In the genomic region with DNA sequence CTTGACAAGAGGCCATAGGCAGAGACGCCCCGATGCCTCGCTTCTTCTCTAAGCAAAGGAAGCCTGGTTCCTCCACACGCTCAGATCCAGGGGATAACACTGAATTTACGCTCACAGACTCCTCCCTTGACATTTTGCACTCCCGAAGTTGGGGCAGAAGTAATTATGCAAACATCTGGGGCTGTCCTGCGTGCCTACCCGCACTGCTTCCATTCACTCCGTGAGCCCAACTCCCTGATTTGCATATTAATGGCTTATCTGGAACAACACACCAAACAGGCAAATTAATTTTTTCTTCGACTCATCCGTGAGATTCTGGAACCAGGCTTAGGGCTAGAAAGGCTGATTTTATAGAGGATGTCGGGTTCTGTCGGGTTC, we compare ENCODE assay signal across 12 mouse cellular contexts. TPM values are rescaled to one million over a fixed set of nuclear protein-coding genes. Genes with fewer than 3 reads are reported as not detected.
DNase-seq lines count a peak whose midpoint lies in the region; ATAC-seq lines count a peak whose summit lies in the region.
"Had no signal": no experiment of that assay in that cellular context is flagged by ENCODE, and none has a peak within 500 bp of the region (broad histone marks: within the 10 kb centered on the region; RNA-seq: fewer than 3 reads in every experiment).

No protein-coding gene starts in this region.

- under 1% methylated on average over 13 of the region's 13 CpGs for WGBS in neural tube, embryonic 11.5 days
- WGBS in intestine, embryonic 15.5 days: 2% methylated on average over 13 of the region's 13 CpGs
- WGBS in neural tube, embryonic 15.5 days: under 1% methylated on average over 13 of the region's 13 CpGs

- no peak overlapping the region for H3K4me3 ChIP-seq in neural tube, embryonic 11.5 days (ENCODE audit: low read depth, low read length)
- H3K4me3 ChIP-seq in intestine, embryonic 15.5 days (replicated peaks): no peak overlapping the region
- H3K4me3 ChIP-seq in neural tube, embryonic 15.5 days (replicated peaks): no peak overlapping the region
- H3K4me3 ChIP-seq: liver, embryonic 15.5 days; myocyte had no signal

- H3K27ac ChIP-seq in neural tube, embryonic 11.5 days (ENCODE audit: low read depth, low read length): no peak overlapping the region
- no peak overlapping the region for H3K27ac ChIP-seq in intestine, embryonic 15.5 days
- no peak overlapping the region for H3K27ac ChIP-seq in neural tube, embryonic 15.5 days (replicated peaks)
- H3K27ac ChIP-seq: liver, embryonic 15.5 days had no signal

- ATAC-seq in neural tube, embryonic 11.5 days (ENCODE audit: insufficient read depth, low FRiP score, low TSS enrichment): peak; percentile 20; the same call in 1 of the 2 replicates
- no peak for ATAC-seq in intestine, embryonic 15.5 days
- no peak for ATAC-seq in neural tube, embryonic 15.5 days (ENCODE audit: low FRiP score)

- H3K9ac ChIP-seq in neural tube, embryonic 11.5 days (ENCODE audit: low read length): no peak overlapping the region; the same call in 1 of the 2 replicates
- H3K9ac ChIP-seq in intestine, embryonic 15.5 days: no peak overlapping the region
- no peak overlapping the region for H3K9ac ChIP-seq in neural tube, embryonic 15.5 days (replicated peaks)
- H3K9ac ChIP-seq: liver, embryonic 15.5 days had no signal

- H3K27me3 ChIP-seq in neural tube, embryonic 11.5 days (ENCODE audit: control insufficient read depth, insufficient read depth, low read length): peaks cover 97% of the 10 kb centered on the region
- H3K27me3 ChIP-seq in intestine, embryonic 15.5 days (replicated peaks): peaks cover 93% of the 10 kb centered on the region
- peaks cover 89% of the 10 kb centered on the region for H3K27me3 ChIP-seq in neural tube, embryonic 15.5 days (replicated peaks)

- no peak overlapping the region for H3K4me2 ChIP-seq in neural tube, embryonic 11.5 days (ENCODE audit: low read depth)
- peak overlapping the region; percentile 61; the same call in 1 of the 2 replicates for H3K4me2 ChIP-seq in intestine, embryonic 15.5 days (replicated peaks)
- peak overlapping the region; percentile 72; the same call in 1 of the 2 replicates for H3K4me2 ChIP-seq in neural tube, embryonic 15.5 days
- H3K4me2 ChIP-seq: liver, embryonic 15.5 days had no signal

- DNase-seq in embryo, embryonic 9.5 days (ENCODE audit: extremely low spot score): peak; percentile 37
- DNase-seq in embryo, embryonic 11 days: no peak
- peak; percentile 53 for DNase-seq in neural tube, embryonic 11.5 days (ENCODE audit: low spot score)
- DNase-seq in neural tube, embryonic 10.5 days (ENCODE audit: extremely low spot score, low spot score): no peak
- DNase-seq in layer of hippocampus, postnatal 25 days (ENCODE audit: extremely low spot score in 1 of 2, low spot score in 1 of 2): no peak
- no peak for DNase-seq in gastrocnemius, postnatal 14 days
- DNase-seq: cerebellum, adult 2 months; kidney, adult 9 months had no signal

- intact Hi-C loops in gastrocnemius, postnatal 14 days (cut with DNase I; ENCODE audit: low total_unique reads): no loop called here

- H3K36me3 ChIP-seq in neural tube, embryonic 11.5 days (ENCODE audit: control insufficient read depth, insufficient read depth, low read length): no peaks in the 10 kb centered on the region
- H3K36me3 ChIP-seq in intestine, embryonic 15.5 days: no peaks in the 10 kb centered on the region
- no peaks in the 10 kb centered on the region for H3K36me3 ChIP-seq in neural tube, embryonic 15.5 days
- H3K36me3 ChIP-seq: liver, embryonic 15.5 days had no signal

- peaks cover 29% of the 10 kb centered on the region for H3K4me1 ChIP-seq in neural tube, embryonic 11.5 days (ENCODE audit: control insufficient read depth, insufficient read depth, low read length)
- peaks cover 49% of the 10 kb centered on the region for H3K4me1 ChIP-seq in intestine, embryonic 15.5 days (replicated peaks)
- peaks cover 50% of the 10 kb centered on the region for H3K4me1 ChIP-seq in neural tube, embryonic 15.5 days

- H3K9me3 ChIP-seq in neural tube, embryonic 11.5 days (ENCODE audit: control insufficient read depth, low read length): no peaks in the 10 kb centered on the region
- H3K9me3 ChIP-seq in intestine, embryonic 15.5 days: no peaks in the 10 kb centered on the region
- no peaks in the 10 kb centered on the region for H3K9me3 ChIP-seq in neural tube, embryonic 15.5 days (replicated peaks)
- H3K9me3 ChIP-seq: liver, embryonic 15.5 days had no signal

RNA-seq across cellular contexts. Expression of a gene that starts 7.4 kb away (rescaled TPM):
- polyA plus RNA-seq in neural tube, embryonic 11.5 days (2014; fragmentation: Nextera tagmentation; extraction: Ambion mirVana): 6.8 and 7.0 TPM in 2 replicates
- 7.4 and 7.9 TPM in 2 replicates for polyA plus RNA-seq in intestine, embryonic 15.5 days (2015; fragmentation: Nextera tagmentation; extraction: Ambion mirVana)
- polyA plus RNA-seq in neural tube, embryonic 15.5 days (2015; fragmentation: Nextera tagmentation; extraction: Ambion mirVana): 7.2 and 7.3 TPM in 2 replicates
- total RNA-seq in layer of hippocampus, postnatal 25 days (2021): 10 to 100 TPM; 13.8 to 16.7 TPM
- total RNA-seq in gastrocnemius, postnatal 14 days (2021): 1 to 10 TPM; 2.1 to 2.7 TPM

RNA-seq across cellular contexts. Expression of a gene that starts 25.4 kb away (rescaled TPM):
- polyA plus RNA-seq in neural tube, embryonic 11.5 days (2014; fragmentation: Nextera tagmentation; extraction: Ambion mirVana): 61.5 and 65.0 TPM in 2 replicates
- polyA plus RNA-seq in intestine, embryonic 15.5 days (2015; fragmentation: Nextera tagmentation; extraction: Ambion mirVana): 24.8 and 27.0 TPM in 2 replicates
- 8.3 and 13.3 TPM in 2 replicates for polyA plus RNA-seq in neural tube, embryonic 15.5 days (2015; fragmentation: Nextera tagmentation; extraction: Ambion mirVana)
- 1 to 10 TPM; 4.0 to 4.4 TPM for total RNA-seq in layer of hippocampus, postnatal 25 days (2021)
- 1 to 10 TPM; 1.4 to 1.9 TPM for total RNA-seq in gastrocnemius, postnatal 14 days (2021)

RNA-seq across cellular contexts. Expression of a gene that starts 37.9 kb away (rescaled TPM):
- 6.0 and 6.1 TPM in 2 replicates for polyA plus RNA-seq in neural tube, embryonic 11.5 days (2014; fragmentation: Nextera tagmentation; extraction: Ambion mirVana)
- 10.7 and 11.2 TPM in 2 replicates for polyA plus RNA-seq in intestine, embryonic 15.5 days (2015; fragmentation: Nextera tagmentation; extraction: Ambion mirVana)
- 20.2 and 24.2 TPM in 2 replicates for polyA plus RNA-seq in neural tube, embryonic 15.5 days (2015; fragmentation: Nextera tagmentation; extraction: Ambion mirVana)
- total RNA-seq in layer of hippocampus, postnatal 25 days (2021): 10 to 100 TPM; 62.1 to 67.7 TPM
- 1 to 10 TPM; 4.7 to 5.9 TPM for total RNA-seq in gastrocnemius, postnatal 14 days (2021)

Comparison
In these comparisons a context has a peak if more than half of its experiments do, and no peak if none do; other contexts are left out.
1. DNase-seq: peak in embryo, embryonic 9.5 days (single experiment) and neural tube, embryonic 11.5 days (single experiment); none in embryo, embryonic 11 days (single experiment), neural tube, embryonic 10.5 days (single experiment), layer of hippocampus, postnatal 25 days (0 of 2) and gastrocnemius, postnatal 14 days (single experiment).